Mouse (Mus musculus) G1E (cell line): ENCODE data around the gene Rnf157. TPM values are rescaled to one million over a fixed set of nuclear protein-coding genes. Genes with fewer than 3 reads are reported as not detected.
A peak's percentile ranks its signal among the peaks of the same experiment; 100 is the strongest.

Experiments used
- ATAC-seq: 2 replicates; pipeline ENCODE4 v1.8.0; 2016; ENCODE audit warnings: mild to moderate bottlenecking; ENCODE audit not compliant: insufficient number of reproducible peaks, poor library complexity, low FRiP score, severe bottlenecking; ENCODE audit errors: extremely low read depth
- DNase-seq: peaks from one replicate; pipeline ENCODE4 v3.0.0; 2012; ENCODE audit warnings: low spot score
- H3K27me3 ChIP-seq: 2 replicates; pipeline ENCODE4 v1.6.1; 2012; ENCODE audit warnings: mild to moderate bottlenecking, low read length, inconsistent platforms; ENCODE audit not compliant: insufficient read depth
- H3K36me3 ChIP-seq: replicated peaks from 2 replicates; pipeline ENCODE3; 2012; ENCODE audit warnings: mild to moderate bottlenecking, inconsistent platforms
- H3K4me1 ChIP-seq: 2 replicates; pipeline ENCODE4 v1.6.1; 2012; ENCODE audit warnings: low read depth, low read length, inconsistent platforms, mixed read lengths; ENCODE audit not compliant: insufficient read depth
- H3K4me3 ChIP-seq: 2 replicates; pipeline ENCODE4 v1.5.1; 2012; ENCODE audit warnings: low read depth, mild to moderate bottlenecking, inconsistent platforms, low read length, moderate library complexity, mixed read lengths
- H3K9me3 ChIP-seq: replicated peaks from 2 replicates; pipeline ENCODE4 v1.6.1; 2012; ENCODE audit warnings: inconsistent platforms
- CTCF ChIP-seq: IDR thresholded peaks from 2 replicates; pipeline ENCODE4 v1.5.1; 2012; ENCODE audit warnings: low read depth, low read length, inconsistent platforms, mixed read lengths
- GATA1 ChIP-seq: IDR thresholded peaks from 2 replicates; pipeline ENCODE4 v1.6.1; 2012; ENCODE audit warnings: borderline replicate concordance, low read length, inconsistent platforms, mixed read lengths
- GATA2 ChIP-seq: IDR thresholded peaks from 2 replicates; pipeline ENCODE4 v1.6.1; 2012; ENCODE audit warnings: low read depth, low read length, inconsistent platforms, borderline replicate concordance
- POLR2AphosphoS5 ChIP-seq: IDR thresholded peaks from 2 replicates; pipeline ENCODE4 v1.6.1; 2012; ENCODE audit warnings: low read depth, low read length, inconsistent platforms; ENCODE audit not compliant: insufficient replicate concordance
- TAL1 ChIP-seq: conservative IDR thresholded peaks from 2 replicates; pipeline ENCODE4 v1.6.1; 2012; ENCODE audit warnings: low read depth, low read length, inconsistent platforms, mixed read lengths
- polyA plus RNA-seq: library from polyadenylated mRNA; stranded (reverse); fragments of >175 nt; gene quantifications from 2 replicates; pipeline ENCODE4 v1.2.3, GENCODE M21; 2012
- total RNA-seq, 2 experiments: library from RNA; stranded (forward) in 1 of 2; stranded (reverse) in 1 of 2; fragments of 200-1000 nt in 1 of 2; fragments of >200 nt in 1 of 2; fragmentation: Nextera tagmentation in 1 of 2; gene quantifications; 2 replicates each; pipeline ENCODE4 v1.2.3; 2014 to 2017

Rnf157 gene
- total and polyA plus RNA-seq, 3 experiments: 7.1 to 23.7 (median 10.0) TPM

DNA sequence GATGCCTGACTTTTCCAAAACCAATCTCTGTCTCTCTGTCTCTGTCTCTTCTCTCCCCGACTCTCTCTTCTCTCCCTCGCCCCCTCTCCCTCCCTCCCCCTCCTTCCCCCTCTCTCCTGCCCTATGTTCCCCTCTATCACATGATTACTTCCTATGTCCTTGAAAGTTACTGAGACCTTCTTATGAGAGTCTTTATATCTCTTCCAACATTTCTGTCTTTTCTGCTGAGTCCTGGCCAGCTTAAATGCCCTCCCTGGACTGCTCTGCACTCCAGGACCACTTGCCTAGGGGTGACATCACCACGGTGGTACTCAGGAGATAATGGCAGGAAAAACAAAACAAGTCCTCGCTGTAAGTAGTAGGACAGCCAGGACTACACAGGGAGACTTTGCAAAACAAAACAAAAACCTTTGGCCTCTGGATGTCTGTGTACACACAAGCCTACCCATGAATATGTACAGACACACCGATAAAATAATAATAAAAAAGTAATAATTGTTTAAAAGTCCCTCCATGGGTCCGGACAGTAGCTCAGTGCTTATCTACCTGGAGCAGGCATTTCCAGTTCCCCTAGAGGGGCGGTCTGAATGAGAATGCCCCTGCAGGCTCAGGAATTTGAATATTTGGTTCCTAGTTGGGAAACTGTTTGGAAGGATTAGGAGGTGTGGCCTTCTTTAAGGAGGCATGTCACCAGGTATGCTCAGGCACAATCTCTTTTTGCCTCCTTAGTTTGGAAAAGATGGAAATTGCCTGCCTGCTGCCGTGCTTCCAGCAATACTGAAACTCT is 12.0 kb upstream of the Rnf157 start:
- Histone ChIP-seq H3K27me3 (peaks cover 2% of the 10 kb centered on the region; the same call in 1 of the 2 replicates), H3K4me3 (no peak overlapping the region; the same call in 1 of the 2 replicates), H3K9me3 (no peaks in the 10 kb centered on the region), H3K4me1 (peaks cover 67% of the 10 kb centered on the region), H3K36me3 (no peaks in the 10 kb centered on the region)
- TF ChIP-seq GATA2: no peak
- TF ChIP-seq TAL1: no peak; the same call in 1 of the 2 replicates
- TF ChIP-seq POLR2AphosphoS5: no peak
- TF ChIP-seq GATA1: no peak
- TF ChIP-seq CTCF: no peak
- ATAC-seq: no peak
- DNase-seq: no peak

DNA sequence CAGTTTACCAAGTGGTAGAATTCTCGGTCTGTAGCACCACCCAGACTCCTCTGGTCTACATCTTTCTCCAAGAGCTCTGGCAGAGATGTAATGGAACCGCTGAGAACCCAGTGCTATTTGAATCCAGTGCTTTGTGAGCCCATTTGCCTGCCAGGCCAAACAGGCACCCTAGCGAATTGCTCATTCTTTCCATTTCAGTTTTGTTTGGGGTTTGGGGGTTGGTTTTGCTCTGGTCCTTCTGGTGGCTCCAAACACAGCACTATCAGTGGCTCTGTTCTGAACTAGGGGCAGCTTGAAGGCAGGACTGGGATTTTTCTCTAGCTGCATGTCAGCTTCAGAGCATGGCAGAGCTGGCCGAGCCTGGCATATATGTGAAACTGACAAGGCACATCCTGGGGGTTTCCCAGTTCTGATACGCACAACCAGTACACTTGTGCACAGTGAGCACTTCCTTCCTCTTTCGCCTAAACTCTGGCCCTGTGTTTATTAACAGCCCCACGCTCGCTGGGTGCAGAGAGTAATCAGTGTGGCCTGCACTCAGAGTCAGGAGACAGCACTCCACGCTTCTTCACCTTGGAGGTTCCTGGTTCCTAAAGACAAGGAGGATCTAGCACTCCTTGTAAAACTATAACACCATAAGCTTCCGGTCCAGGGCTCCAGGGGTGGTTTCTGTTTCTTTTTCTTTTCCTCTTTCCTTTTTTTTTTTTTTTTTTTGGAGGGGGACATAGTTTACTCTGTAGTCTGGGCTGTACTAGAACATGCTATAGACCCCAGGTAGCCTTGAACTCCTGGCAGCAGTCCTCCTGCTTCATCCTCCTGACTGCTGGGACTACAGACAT is 11.2 kb upstream of the Rnf157 start:
- ATAC-seq: peak; percentile 54
- no peaks in the 10 kb centered on the region for H3K9me3 ChIP-seq
- peak; percentile 47 for DNase-seq
- peaks cover 2% of the 10 kb centered on the region; the same call in 1 of the 2 replicates for H3K27me3 ChIP-seq
- H3K4me3 ChIP-seq: no peak overlapping the region; the same call in 1 of the 2 replicates
- H3K4me1 ChIP-seq: peaks cover 60% of the 10 kb centered on the region
- no peaks in the 10 kb centered on the region for H3K36me3 ChIP-seq
- TF ChIP-seq GATA2 (no peak), POLR2AphosphoS5 (no peak), TAL1 (no peak), GATA1 (no peak), CTCF (no peak)

- no peaks in the 10 kb centered on the region for H3K9me3 ChIP-seq
- TF ChIP-seq TAL1 (no peak), CTCF (no peak), GATA1 (no peak), GATA2 (no peak), POLR2AphosphoS5 (no peak)
- no peak for ATAC-seq
- no peak for DNase-seq
- no peak overlapping the region for H3K4me3 ChIP-seq
- H3K36me3 ChIP-seq: no peaks in the 10 kb centered on the region
- peaks cover 2% of the 10 kb centered on the region; the same call in 1 of the 2 replicates for H3K27me3 ChIP-seq
- H3K4me1 ChIP-seq: peaks cover 60% of the 10 kb centered on the region
Measured at GRCm38 (mm10) chr11:116423214-116423613, 10.4 kb upstream of the Rnf157 start.

GRCm38 (mm10) chr11:116422562-116422961 is 9.7 kb upstream of the Rnf157 start:
- H3K4me1 ChIP-seq: peaks cover 59% of the 10 kb centered on the region
- no peak for ATAC-seq
- no peaks in the 10 kb centered on the region for H3K36me3 ChIP-seq
- TF ChIP-seq GATA2 (no peak), TAL1 (no peak)
- H3K4me3 ChIP-seq: no peak overlapping the region
- no peak for DNase-seq
- peaks cover 2% of the 10 kb centered on the region; the same call in 1 of the 2 replicates for H3K27me3 ChIP-seq
- H3K9me3 ChIP-seq: no peaks in the 10 kb centered on the region

DNA sequence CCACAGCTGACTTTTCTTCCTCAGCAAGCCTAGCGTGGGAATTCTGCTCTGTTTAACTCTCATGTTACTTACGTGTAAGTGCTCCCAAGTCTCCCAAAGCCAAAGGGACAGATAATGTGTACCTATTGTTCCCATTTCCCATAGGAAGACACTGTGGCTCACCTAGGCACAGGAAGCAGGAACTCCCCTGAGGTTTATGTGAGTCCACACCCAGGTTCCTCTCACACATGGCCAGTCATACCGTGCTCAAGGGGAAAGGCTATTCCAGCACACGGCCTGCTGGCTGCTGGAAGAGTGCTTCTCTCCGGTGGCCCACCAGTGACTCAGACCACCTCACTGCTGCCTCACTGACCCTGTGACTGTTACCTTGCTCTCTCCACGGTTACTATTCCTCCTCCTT is 8.3 kb upstream of the Rnf157 start:
- Histone ChIP-seq H3K36me3 (no peaks in the 10 kb centered on the region), H3K9me3 (no peaks in the 10 kb centered on the region), H3K4me1 (peaks cover 56% of the 10 kb centered on the region), H3K27me3 (peaks cover 5% of the 10 kb centered on the region; the same call in 1 of the 2 replicates), H3K4me3 (no peak overlapping the region)
- ATAC-seq (no peak), DNase-seq (no peak)
- no peak for TF ChIP-seq POLR2AphosphoS5
- no peak for TF ChIP-seq CTCF
- TF ChIP-seq TAL1: no peak
- TF ChIP-seq GATA2: no peak
- TF ChIP-seq GATA1: no peak

- TF ChIP-seq TAL1: no peak
- no peak for TF ChIP-seq CTCF
- TF ChIP-seq GATA1: no peak
- TF ChIP-seq GATA2: no peak
- no peak for TF ChIP-seq POLR2AphosphoS5
Measured at GRCm38 (mm10) chr11:116418841-116419462, 6.1 kb upstream of the Rnf157 start.

More at GRCm38 (mm10) chr11:116418841-116419462, 6.1 kb upstream of the Rnf157 start:
- H3K27me3 ChIP-seq: peaks cover 5% of the 10 kb centered on the region; the same call in 1 of the 2 replicates
- no peaks in the 10 kb centered on the region for H3K9me3 ChIP-seq
- no peak overlapping the region for H3K4me3 ChIP-seq
- ATAC-seq: no peak
- H3K4me1 ChIP-seq: peaks cover 43% of the 10 kb centered on the region
- no peak for DNase-seq
- no peaks in the 10 kb centered on the region for H3K36me3 ChIP-seq
